In genomic region chr16:17865770-17866169, GRCm38 (mm10) we compare ENCODE assay signal across 12 mouse cellular contexts. TPM values are rescaled to one million over a fixed set of nuclear protein-coding genes. Genes with fewer than 3 reads are reported as not detected.
DNase-seq lines count a peak whose midpoint lies in the region; ATAC-seq and TF ChIP-seq lines count a peak whose summit lies in the region.
"Had no signal": no experiment of that assay in that cellular context is flagged by ENCODE, and none has a peak within 500 bp of the region (broad histone marks: within the 10 kb centered on the region; RNA-seq: fewer than 3 reads in every experiment).

No protein-coding gene starts in this region.

- H3K9ac ChIP-seq in midbrain, postnatal 0 days (replicated peaks; ENCODE audit: low read length, poor library complexity, severe bottlenecking): no peak overlapping the region
- H3K9ac ChIP-seq in kidney, postnatal 0 days (ENCODE audit: low read depth, low read length): no peak overlapping the region
- no peak overlapping the region for H3K9ac ChIP-seq in stomach, postnatal 0 days (ENCODE audit: low read length)
- H3K9ac ChIP-seq: limb, embryonic 12.5 days had no signal

- H3K4me3 ChIP-seq in midbrain, postnatal 0 days (ENCODE audit: low read depth, low read length): no peak overlapping the region
- no peak overlapping the region for H3K4me3 ChIP-seq in midbrain, embryonic 10.5 days
- no peak overlapping the region for H3K4me3 ChIP-seq in kidney, postnatal 0 days (replicated peaks; ENCODE audit: low read depth, low read length)
- no peak overlapping the region for H3K4me3 ChIP-seq in stomach, postnatal 0 days (ENCODE audit: low read depth, low read length)
- H3K4me3 ChIP-seq: limb, embryonic 12.5 days; megakaryocyte, embryonic 14.5 days had no signal

- peak; percentile 26 for DNase-seq in midbrain, postnatal 0 days (ENCODE audit: low spot score)
- no peak for DNase-seq in midbrain, embryonic 10.5 days (ENCODE audit: low spot score)
- DNase-seq in induced T-regulatory cell, adult 2 months (ENCODE audit: low read depth): peak; percentile 7
- no peak for DNase-seq in kidney, postnatal 0 days (ENCODE audit: low spot score)
- peak; percentile 79 for DNase-seq in stomach, postnatal 0 days (ENCODE audit: low spot score)
- no peak for DNase-seq in layer of hippocampus, postnatal 10 days (ENCODE audit: low spot score in 2 of 2)
- DNase-seq: spleen, adult 18-20 months had no signal

- no peak for TF ChIP-seq EP300 in stomach, postnatal 0 days (optimal IDR thresholded peaks at IDR 0.05)

- peaks cover 13% of the 10 kb centered on the region; the same call in 1 of the 2 replicates for H3K36me3 ChIP-seq in midbrain, postnatal 0 days (ENCODE audit: insufficient read depth, low read length)
- H3K36me3 ChIP-seq in midbrain, embryonic 10.5 days: peaks cover 70% of the 10 kb centered on the region
- H3K36me3 ChIP-seq in kidney, postnatal 0 days (ENCODE audit: insufficient read depth, low read length): peaks cover 11% of the 10 kb centered on the region; the same call in 1 of the 2 replicates
- H3K36me3 ChIP-seq in stomach, postnatal 0 days (ENCODE audit: control insufficient read depth, insufficient read depth, low read length): peaks cover 7% of the 10 kb centered on the region; the same call in 1 of the 2 replicates

- H3K9me3 ChIP-seq in midbrain, postnatal 0 days (ENCODE audit: low read length): no peaks in the 10 kb centered on the region
- no peaks in the 10 kb centered on the region for H3K9me3 ChIP-seq in midbrain, embryonic 10.5 days (replicated peaks)
- no peaks in the 10 kb centered on the region for H3K9me3 ChIP-seq in kidney, postnatal 0 days (replicated peaks; ENCODE audit: low read length)
- no peaks in the 10 kb centered on the region for H3K9me3 ChIP-seq in stomach, postnatal 0 days (ENCODE audit: control insufficient read depth, low read length)
- H3K9me3 ChIP-seq: limb, embryonic 12.5 days; megakaryocyte, embryonic 14.5 days had no signal

- no peak overlapping the region for H3K27ac ChIP-seq in midbrain, postnatal 0 days (ENCODE audit: low read depth, low read length)
- no peak overlapping the region for H3K27ac ChIP-seq in midbrain, embryonic 10.5 days (replicated peaks)
- H3K27ac ChIP-seq in kidney, postnatal 0 days: no peak overlapping the region
- H3K27ac ChIP-seq in stomach, postnatal 0 days (replicated peaks): 0 out of 2 replicates have a peak overlapping the region, but pooled peaks have one; percentile 30
- H3K27ac ChIP-seq: limb, embryonic 12.5 days had no signal

- TF ChIP-seq CTCF in midbrain, postnatal 0 days (IDR thresholded peaks at IDR 0.05): no peak
- TF ChIP-seq CTCF in kidney, postnatal 0 days (IDR thresholded peaks at IDR 0.05; ENCODE audit: low read depth): no peak
- TF ChIP-seq CTCF in stomach, postnatal 0 days (IDR thresholded peaks at IDR 0.05; ENCODE audit: low read depth): no peak

- no peak overlapping the region for H3K4me2 ChIP-seq in midbrain, postnatal 0 days (ENCODE audit: low read depth, low read length, poor library complexity, severe bottlenecking)
- no peak overlapping the region for H3K4me2 ChIP-seq in kidney, postnatal 0 days (ENCODE audit: low read length)
- H3K4me2 ChIP-seq in stomach, postnatal 0 days (replicated peaks; ENCODE audit: low read depth): no peak overlapping the region
- H3K4me2 ChIP-seq: limb, embryonic 12.5 days had no signal

- 76% methylated on average over 6 of the region's 6 CpGs for WGBS in midbrain, postnatal 0 days
- 82% methylated on average over 6 of the region's 6 CpGs for WGBS in midbrain, embryonic 10.5 days
- WGBS in kidney, postnatal 0 days: 66% methylated on average over 6 of the region's 6 CpGs
- WGBS in stomach, postnatal 0 days: 55% methylated on average over 6 of the region's 6 CpGs

- H3K4me1 ChIP-seq in midbrain, postnatal 0 days (ENCODE audit: insufficient read depth, low read length): no peaks in the 10 kb centered on the region
- peaks cover 24% of the 10 kb centered on the region for H3K4me1 ChIP-seq in midbrain, embryonic 10.5 days
- H3K4me1 ChIP-seq in kidney, postnatal 0 days (replicated peaks; ENCODE audit: insufficient read depth, low read length): no peaks in the 10 kb centered on the region
- no peaks in the 10 kb centered on the region for H3K4me1 ChIP-seq in stomach, postnatal 0 days (replicated peaks; ENCODE audit: control insufficient read depth, insufficient read depth)
- H3K4me1 ChIP-seq: limb, embryonic 12.5 days had no signal

- ATAC-seq in midbrain, postnatal 0 days (ENCODE audit: low FRiP score): no peak
- peak; percentile 43; the same call in 1 of the 2 replicates for ATAC-seq in kidney, postnatal 0 days (replicated peaks; ENCODE audit: low FRiP score, low read depth)
- peak; percentile 95 for ATAC-seq in stomach, postnatal 0 days (ENCODE audit: low FRiP score, low TSS enrichment)
- no peak for ATAC-seq in erythroblast, adult 5-6 weeks (replicated peaks; ENCODE audit: low FRiP score, poor library complexity, severe bottlenecking)

- H3K27me3 ChIP-seq in midbrain, postnatal 0 days (ENCODE audit: insufficient read depth, low read length): no peaks in the 10 kb centered on the region
- no peaks in the 10 kb centered on the region for H3K27me3 ChIP-seq in midbrain, embryonic 10.5 days (ENCODE audit: low read depth, poor library complexity, severe bottlenecking)
- no peaks in the 10 kb centered on the region for H3K27me3 ChIP-seq in kidney, postnatal 0 days (ENCODE audit: insufficient read depth, low read length)
- no peaks in the 10 kb centered on the region for H3K27me3 ChIP-seq in stomach, postnatal 0 days (ENCODE audit: control insufficient read depth, insufficient read depth, low read length)
- H3K27me3 ChIP-seq: limb, embryonic 12.5 days; megakaryocyte, embryonic 14.5 days had no signal

RNA-seq across cellular contexts. Expression of gene Gm20518, which starts 25.7 kb away (rescaled TPM):
- total RNA-seq in midbrain, postnatal 0 days (2014; rRNA removed): 0.66 and 1.6 TPM in 2 replicates
- 0.15 and 0.25 TPM in 2 replicates for polyA plus RNA-seq in midbrain, postnatal 0 days (2015; fragmentation: Nextera tagmentation; extraction: Ambion mirVana)
- polyA plus RNA-seq in midbrain, embryonic 10.5 days (2016; fragmentation: Nextera tagmentation; extraction: Ambion mirVana): 0.35 and 0.60 TPM in 2 replicates
- 2.8 and 3.4 TPM in 2 replicates for polyA plus RNA-seq in kidney, postnatal 0 days (2015; fragmentation: Nextera tagmentation; extraction: Ambion mirVana)
- polyA plus RNA-seq in stomach, postnatal 0 days (2015; fragmentation: Nextera tagmentation; extraction: Ambion mirVana): 0.07 TPM in 1 of 2 replicates, not detected in the other
- total RNA-seq in erythroblast, adult 5-6 weeks (2015; ENCODE audit: low replicate concordance): 1.0 TPM in 1 of 2 replicates, not detected in the other
- 0.68 TPM in 1 of 2 replicates, not detected in the other for total RNA-seq in erythroblast, adult 5-6 weeks (2017; ENCODE audit: low replicate concordance)
- 1 to 10 TPM; 1.3 to 1.7 TPM for total RNA-seq in layer of hippocampus, postnatal 10 days (2021)

RNA-seq across cellular contexts. Expression of gene Car15, which starts 27.6 kb away (rescaled TPM):
- total RNA-seq in midbrain, postnatal 0 days (2014; rRNA removed): 2.4 and 12.8 TPM in 2 replicates
- polyA plus RNA-seq in midbrain, postnatal 0 days (2015; fragmentation: Nextera tagmentation; extraction: Ambion mirVana): 1.7 and 2.0 TPM in 2 replicates
- 1.8 and 1.9 TPM in 2 replicates for polyA plus RNA-seq in midbrain, embryonic 10.5 days (2016; fragmentation: Nextera tagmentation; extraction: Ambion mirVana)
- polyA plus RNA-seq in kidney, postnatal 0 days (2015; fragmentation: Nextera tagmentation; extraction: Ambion mirVana): 131 and 147 TPM in 2 replicates
- 0.63 and 1.3 TPM in 2 replicates for polyA plus RNA-seq in stomach, postnatal 0 days (2015; fragmentation: Nextera tagmentation; extraction: Ambion mirVana)
- total RNA-seq in erythroblast, adult 5-6 weeks (2015; ENCODE audit: low replicate concordance): 2.5 TPM in 1 of 2 replicates, not detected in the other
- total RNA-seq in erythroblast, adult 5-6 weeks (2017; ENCODE audit: low replicate concordance): 1.3 TPM in 1 of 2 replicates, not detected in the other
- 1 to 10 TPM; 7.5 to 9.2 TPM for total RNA-seq in layer of hippocampus, postnatal 10 days (2021)

RNA-seq across cellular contexts. Expression of gene Tssk1, which starts 28.3 kb away (rescaled TPM):
- total RNA-seq in midbrain, postnatal 0 days (2014; rRNA removed): not detected in 2 replicates
- polyA plus RNA-seq in midbrain, postnatal 0 days (2015; fragmentation: Nextera tagmentation; extraction: Ambion mirVana): 0.07 TPM in 1 of 2 replicates, not detected in the other
- 0.05 TPM in 1 of 2 replicates, not detected in the other for polyA plus RNA-seq in midbrain, embryonic 10.5 days (2016; fragmentation: Nextera tagmentation; extraction: Ambion mirVana)
- polyA plus RNA-seq in kidney, postnatal 0 days (2015; fragmentation: Nextera tagmentation; extraction: Ambion mirVana): 0.05 TPM in 1 of 2 replicates, not detected in the other
- 0.06 and 0.11 TPM in 2 replicates for polyA plus RNA-seq in stomach, postnatal 0 days (2015; fragmentation: Nextera tagmentation; extraction: Ambion mirVana)
- total RNA-seq in erythroblast, adult 5-6 weeks (2015; ENCODE audit: low replicate concordance): not detected in 2 replicates
- total RNA-seq in erythroblast, adult 5-6 weeks (2017; ENCODE audit: low replicate concordance): not detected in 2 replicates
- under 1 TPM in 1 of 2 experiments, not detected in 1; 0.09 TPM for total RNA-seq in layer of hippocampus, postnatal 10 days (2021)
- polyA plus RNA-seq: limb, embryonic 12.5 days had no signal

RNA-seq across cellular contexts. Expression of gene Dgcr2, which starts 32.6 kb away (rescaled TPM):
- total RNA-seq in midbrain, postnatal 0 days (2014; rRNA removed): 161 and 178 TPM in 2 replicates
- polyA plus RNA-seq in midbrain, postnatal 0 days (2015; fragmentation: Nextera tagmentation; extraction: Ambion mirVana): 94.0 and 95.9 TPM in 2 replicates
- 102 and 111 TPM in 2 replicates for polyA plus RNA-seq in midbrain, embryonic 10.5 days (2016; fragmentation: Nextera tagmentation; extraction: Ambion mirVana)
- polyA plus RNA-seq in kidney, postnatal 0 days (2015; fragmentation: Nextera tagmentation; extraction: Ambion mirVana): 57.8 and 65.4 TPM in 2 replicates
- 38.8 and 40.7 TPM in 2 replicates for polyA plus RNA-seq in stomach, postnatal 0 days (2015; fragmentation: Nextera tagmentation; extraction: Ambion mirVana)
- total RNA-seq in erythroblast, adult 5-6 weeks (2015; ENCODE audit: low replicate concordance): 2.1 and 26.1 TPM in 2 replicates
- total RNA-seq in erythroblast, adult 5-6 weeks (2017; ENCODE audit: low replicate concordance): 11.6 and 13.8 TPM in 2 replicates
- total RNA-seq in layer of hippocampus, postnatal 10 days (2021): 100 to 1,000 TPM; 109 to 114 TPM

RNA-seq across cellular contexts. Expression of gene Tssk2, which starts 32.7 kb away (rescaled TPM):
- total RNA-seq in midbrain, postnatal 0 days (2014; rRNA removed): not detected in 2 replicates
- not detected in 2 replicates for polyA plus RNA-seq in midbrain, postnatal 0 days (2015; fragmentation: Nextera tagmentation; extraction: Ambion mirVana)
- 0.11 and 0.19 TPM in 2 replicates for polyA plus RNA-seq in midbrain, embryonic 10.5 days (2016; fragmentation: Nextera tagmentation; extraction: Ambion mirVana)
- not detected in 2 replicates for polyA plus RNA-seq in kidney, postnatal 0 days (2015; fragmentation: Nextera tagmentation; extraction: Ambion mirVana)
- 0.07 TPM in 1 of 2 replicates, not detected in the other for polyA plus RNA-seq in stomach, postnatal 0 days (2015; fragmentation: Nextera tagmentation; extraction: Ambion mirVana)
- total RNA-seq in erythroblast, adult 5-6 weeks (2015; ENCODE audit: low replicate concordance): not detected in 2 replicates
- not detected in 2 replicates for total RNA-seq in erythroblast, adult 5-6 weeks (2017; ENCODE audit: low replicate concordance)
- total RNA-seq in layer of hippocampus, postnatal 10 days (2021): not detected
- polyA plus RNA-seq: brain, embryonic 14.5 days; heart, embryonic 16.5 days; limb, embryonic 12.5 days had no signal

Comparison
In these comparisons a context has a peak if more than half of its experiments do, and no peak if none do; other contexts are left out.
1. DNase-seq: peak in midbrain, postnatal 0 days (single experiment), induced T-regulatory cell, adult 2 months (single experiment) and stomach, postnatal 0 days (single experiment); none in midbrain, embryonic 10.5 days (single experiment), kidney, postnatal 0 days (single experiment) and layer of hippocampus, postnatal 10 days (0 of 2).
2. ATAC-seq: peak in kidney, postnatal 0 days (single experiment) and stomach, postnatal 0 days (single experiment); none in midbrain, postnatal 0 days (single experiment) and erythroblast, adult 5-6 weeks (single experiment).
3. RNA of gene Car15, which starts 27.6 kb away (polyA plus RNA-seq): 131 to 147 TPM in kidney, postnatal 0 days; 1.8 to 1.9 TPM in midbrain, embryonic 10.5 days, 1.7 to 2.0 TPM in midbrain, postnatal 0 days and 0.63 to 1.3 TPM in stomach, postnatal 0 days; every median in the first group is over 10 times any median in the second.